Mouse (Mus musculus) brain, embryonic 14.5 days (tissue): Measurements from ENCODE around the gene Ncs1.

Experiments used
- CTCF ChIP-seq: fragments of 200-500 bp; IDR thresholded peaks from 2 replicates; pipeline ENCODE4 v1.5.1; 2012; ENCODE audit warnings: inconsistent platforms, mild to moderate bottlenecking, moderate library complexity, borderline replicate concordance; ENCODE audit not compliant: insufficient read depth, insufficient read length; ENCODE audit errors: extremely low read depth
- POLR2A ChIP-seq: fragments of 200-500 bp; IDR thresholded peaks from 2 replicates; pipeline ENCODE4 v1.6.1; 2012; ENCODE audit warnings: mild to moderate bottlenecking, inconsistent platforms, borderline replicate concordance; ENCODE audit not compliant: poor library complexity, insufficient read depth, insufficient read length, severe bottlenecking; ENCODE audit errors: extremely low read depth

DNA sequence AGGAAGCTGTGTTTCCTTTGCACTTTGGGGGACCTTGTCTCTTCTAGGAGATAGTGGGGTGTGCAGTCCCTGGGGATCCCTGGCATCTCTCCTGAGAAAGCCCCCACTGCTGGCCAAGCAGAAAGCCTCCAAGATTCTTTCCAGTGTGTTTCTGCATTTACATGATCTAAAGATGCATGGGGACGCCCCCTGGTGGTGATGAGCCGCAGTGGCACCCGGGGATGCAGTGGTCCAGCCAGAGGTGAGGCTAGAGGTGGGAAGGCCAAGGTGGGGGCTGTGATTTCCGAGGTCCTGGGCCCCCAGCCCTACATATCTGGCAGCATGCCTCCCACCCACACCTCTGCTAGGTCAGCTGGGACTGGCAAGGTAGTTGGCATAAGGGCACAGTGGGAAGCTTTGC lies 49.4 kb downstream of the Ncs1 start:
- TF ChIP-seq CTCF = peak; percentile 90
- TF ChIP-seq POLR2A = no peak
